Mouse (Mus musculus) 416B (cell line): ENCODE data around the gene Slc35b2.

Experiments used
- DNase-seq: peaks from one replicate; pipeline ENCODE4 v3.0.0; 2011; ENCODE audit warnings: low read depth

Gene Slc35b2

DNA sequence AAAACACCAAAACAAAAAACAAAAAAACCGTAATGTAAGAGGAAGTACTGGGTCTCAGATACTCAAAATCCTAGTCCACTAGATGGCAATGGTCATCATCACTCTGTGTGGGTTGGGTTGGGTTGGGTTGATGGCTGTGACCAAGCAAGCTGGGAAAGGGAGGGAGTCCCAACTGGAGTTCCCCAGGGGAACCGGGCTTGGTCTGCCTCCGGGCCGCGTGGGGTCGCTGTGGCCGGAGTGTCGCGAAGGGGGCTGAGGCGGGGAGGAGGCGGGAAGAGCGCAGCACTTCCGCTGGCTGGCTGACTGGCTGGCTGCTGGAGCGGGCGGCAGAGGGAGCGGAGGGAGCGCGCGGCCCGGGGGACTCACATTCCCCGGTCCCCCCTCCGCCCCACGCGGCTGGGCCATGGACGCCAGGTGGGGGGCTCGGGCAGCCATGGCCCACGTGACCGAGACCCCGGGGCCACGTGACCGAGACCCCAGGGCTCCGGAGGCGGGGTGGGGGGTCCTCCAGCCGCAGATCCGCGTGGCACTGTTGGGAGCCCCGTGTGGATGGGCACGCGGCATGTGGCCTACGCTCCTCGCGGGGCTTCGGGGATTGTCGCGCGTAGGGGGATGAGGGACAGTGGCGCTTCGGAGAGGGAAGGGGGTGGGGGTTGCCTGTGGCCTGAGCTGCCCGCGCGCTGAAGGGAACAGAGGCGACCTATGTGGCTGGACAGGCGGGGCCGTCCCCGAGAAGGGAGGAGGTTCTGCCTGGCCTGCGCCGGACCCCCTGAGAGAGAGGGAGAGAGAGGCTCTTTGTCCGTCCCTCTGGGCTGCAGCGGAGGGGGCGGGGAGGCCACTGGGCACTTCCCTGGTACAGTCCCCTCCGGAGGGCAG, at the start of gene Slc35b2:
Gene Slc35b2 (plus strand): TSS at position 220 of the 876 bp plus-strand sequence.
- DNase-seq, result peak; percentile 93

DNA sequence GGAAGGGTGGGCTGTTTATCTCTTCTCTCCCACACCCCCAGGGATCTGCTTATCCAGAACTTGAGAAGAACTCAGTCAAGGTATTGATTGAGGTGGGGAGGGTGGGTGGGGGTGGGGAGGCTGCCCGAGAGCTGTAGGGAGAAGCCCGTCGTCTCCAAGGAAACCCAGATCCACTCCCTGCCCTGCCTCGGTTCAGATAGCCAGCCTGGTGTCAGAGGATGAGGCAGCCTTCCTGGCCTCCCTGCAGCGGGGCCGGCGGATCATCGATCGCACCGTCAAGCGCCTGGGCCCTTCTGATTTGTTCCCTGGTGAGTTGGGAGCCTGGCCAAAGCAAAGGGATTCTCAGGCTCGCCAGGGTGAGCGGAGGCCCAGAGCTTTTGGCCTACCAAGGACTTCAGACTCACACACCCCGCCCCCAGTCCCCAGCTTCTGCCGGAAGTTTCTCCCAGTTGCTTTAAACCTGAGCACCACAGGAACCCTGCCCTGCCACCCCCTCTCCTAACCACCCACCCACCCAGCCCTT, 48.4 kb upstream of the Slc35b2 start:
- no peak for DNase-seq

DNA sequence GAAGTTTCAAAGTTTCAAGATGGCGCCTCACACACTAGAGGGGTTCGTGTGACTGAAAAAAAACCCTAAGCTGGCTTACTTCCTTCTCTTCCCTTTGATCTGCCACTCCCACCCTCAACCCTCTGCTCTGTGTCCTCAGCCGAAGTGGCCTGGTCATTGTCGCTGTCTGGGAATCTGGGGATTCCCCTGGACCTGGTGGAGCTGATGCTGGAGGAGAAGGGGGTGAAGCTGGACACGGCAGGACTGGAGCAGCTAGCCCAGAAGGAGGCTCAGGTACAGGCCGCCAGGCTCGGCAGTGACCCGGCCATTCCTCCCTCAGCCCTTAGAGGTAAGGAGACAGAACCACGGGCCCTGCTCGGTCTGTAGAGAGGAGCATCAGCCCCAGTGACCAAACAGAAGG, 47.9 kb upstream of the Slc35b2 start:
- DNase-seq, result no peak

DNA sequence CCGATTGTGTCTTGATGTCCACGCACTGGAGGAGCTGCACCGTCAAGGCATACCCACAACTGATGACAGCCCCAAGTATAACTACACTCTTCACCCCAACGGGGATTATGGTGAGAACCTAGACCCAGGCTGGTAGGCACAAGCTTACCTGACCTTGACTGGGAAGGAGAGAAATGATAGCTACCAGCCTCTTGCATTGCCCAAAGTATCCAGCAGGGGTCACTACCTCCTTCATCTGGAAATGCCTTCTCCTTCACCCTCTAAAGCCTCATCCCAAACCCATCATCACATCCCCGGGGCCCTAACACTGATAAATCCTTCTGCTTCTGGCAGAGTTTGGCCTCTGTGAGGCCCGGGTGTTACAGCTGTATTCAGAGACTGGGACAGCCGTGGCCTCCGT, 47.2 kb upstream of the Slc35b2 start:
- peak; percentile 82 for DNase-seq

DNA sequence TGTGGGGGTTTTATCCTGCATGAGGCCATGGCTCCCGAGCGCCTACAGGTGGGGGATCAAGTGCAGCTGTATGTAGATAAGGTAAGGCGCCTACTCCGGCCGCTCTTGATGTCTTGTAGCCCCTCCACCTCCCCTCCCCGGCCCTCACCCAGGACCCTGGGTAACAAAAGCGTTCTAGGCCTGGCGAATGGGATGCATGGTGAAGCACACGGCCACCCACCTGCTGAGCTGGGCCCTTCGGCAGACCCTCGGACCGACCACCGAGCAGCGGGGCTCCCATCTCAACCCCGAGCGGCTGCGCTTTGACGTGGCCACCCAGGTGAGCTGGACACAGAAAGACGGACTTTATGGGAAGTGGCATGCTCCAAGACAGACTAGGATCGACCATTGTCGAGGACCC, 46.5 kb upstream of the Slc35b2 start:
- no peak for DNase-seq

DNA sequence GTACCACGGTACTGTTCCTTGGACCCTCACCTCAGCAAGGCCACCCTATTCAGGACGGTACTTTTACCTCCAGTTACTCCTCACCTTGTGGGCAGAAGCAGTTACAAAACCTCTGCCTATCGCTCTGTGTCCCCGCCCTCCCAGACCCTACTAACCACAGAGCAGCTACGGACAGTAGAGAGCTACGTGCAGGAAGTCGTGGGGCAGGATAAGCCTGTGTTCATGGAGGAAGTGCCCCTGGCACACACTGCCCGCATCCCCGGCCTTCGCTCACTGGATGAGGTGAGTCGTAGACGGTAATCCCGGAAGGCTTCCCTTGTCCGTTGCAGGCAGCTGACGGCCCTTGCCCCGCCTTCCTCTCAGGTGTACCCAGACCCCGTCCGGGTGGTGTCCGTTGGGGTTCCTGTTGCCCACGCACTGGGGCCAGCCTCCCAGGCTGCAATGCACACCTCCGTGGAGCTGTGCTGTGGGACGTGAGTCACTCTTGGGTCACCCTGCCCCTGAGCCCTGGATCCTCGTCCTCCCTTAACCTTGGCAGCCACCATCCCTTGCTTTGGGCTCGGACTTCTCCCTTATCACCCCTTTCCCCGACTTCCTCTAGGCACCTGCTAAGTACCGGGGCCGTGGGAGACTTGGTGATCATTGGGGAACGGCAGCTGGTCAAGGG, 46.0 kb upstream of the Slc35b2 start:
- peak; percentile 87 for DNase-seq

DNA sequence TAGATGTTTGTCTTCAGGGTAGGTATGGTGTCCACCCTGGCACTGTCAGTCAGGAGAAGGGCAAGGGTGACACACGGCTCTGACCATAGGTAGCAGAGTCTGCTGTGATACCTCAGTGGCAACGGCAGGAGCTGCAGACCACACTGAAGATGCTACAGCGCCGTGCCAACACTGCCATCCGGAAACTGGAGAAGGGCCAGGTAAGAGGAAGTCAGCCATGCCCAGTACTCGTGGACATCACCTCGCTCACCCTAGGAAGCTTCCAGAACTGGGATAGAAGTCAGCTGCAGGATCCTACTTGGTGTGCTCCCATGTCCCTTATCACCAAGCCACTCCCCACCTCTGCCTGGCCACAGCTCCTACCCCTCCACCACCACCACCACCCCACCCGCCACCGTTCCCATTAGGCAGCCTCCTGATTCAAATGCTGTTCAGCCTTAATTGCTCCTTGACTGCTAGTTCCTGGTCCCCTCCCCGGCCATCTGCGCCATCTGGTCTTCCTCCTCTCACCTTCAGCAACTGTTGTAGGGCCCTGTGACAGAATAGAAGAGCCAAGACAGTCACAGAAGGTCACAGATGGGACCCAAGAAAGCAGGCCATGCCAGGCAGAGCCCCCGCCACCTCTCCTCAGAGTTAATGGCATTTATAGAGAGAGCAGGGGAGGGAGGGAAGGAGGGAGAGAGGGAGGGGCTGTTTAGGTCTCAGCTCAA, 44.8 kb upstream of the Slc35b2 start:
- no peak for DNase-seq

DNA sequence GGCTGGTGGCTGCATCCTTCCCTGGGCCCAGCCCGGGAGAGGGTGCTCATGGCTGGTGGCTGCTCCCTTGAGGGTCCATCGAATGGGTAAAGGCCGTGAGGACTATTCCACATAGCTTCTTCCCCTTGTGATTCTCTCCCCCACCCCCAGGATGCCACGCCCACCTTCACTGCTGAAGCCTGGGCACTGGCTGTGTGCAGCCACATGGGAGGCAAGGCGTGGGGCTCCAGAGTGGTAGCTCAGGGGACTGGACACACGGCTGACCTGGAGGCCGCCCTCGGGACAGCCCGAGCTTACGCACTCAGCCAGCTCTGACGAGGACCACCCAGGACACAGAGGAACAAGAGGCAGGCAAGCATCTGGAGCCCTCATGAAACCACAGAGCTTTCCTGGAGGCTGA, 43.5 kb upstream of the Slc35b2 start:
- no peak for DNase-seq

DNA sequence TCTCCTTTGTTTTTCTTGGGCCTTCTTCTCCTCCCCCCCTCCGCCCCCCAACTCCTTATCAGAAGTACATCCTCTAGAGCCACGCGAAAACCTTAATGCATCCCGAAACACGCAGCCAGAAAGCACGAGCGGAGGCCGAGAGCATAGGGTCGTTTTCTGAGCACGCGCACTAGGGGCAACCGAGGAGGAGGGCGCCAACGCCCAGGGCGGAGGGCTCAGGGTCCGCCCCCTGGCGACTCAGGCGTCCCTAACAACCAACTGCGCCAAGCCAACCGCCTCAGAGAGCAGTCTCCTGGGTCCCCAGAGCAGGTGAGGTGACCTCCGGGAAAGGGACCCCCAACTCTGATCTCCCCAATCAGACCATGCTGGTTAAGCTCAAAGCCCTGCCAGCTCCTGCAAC, 40.4 kb upstream of the Slc35b2 start, which contains the start of gene Tcte1:
Gene Tcte1 (plus strand): TSS at position 172 of the 400 bp plus-strand sequence.
- no peak for DNase-seq

DNA sequence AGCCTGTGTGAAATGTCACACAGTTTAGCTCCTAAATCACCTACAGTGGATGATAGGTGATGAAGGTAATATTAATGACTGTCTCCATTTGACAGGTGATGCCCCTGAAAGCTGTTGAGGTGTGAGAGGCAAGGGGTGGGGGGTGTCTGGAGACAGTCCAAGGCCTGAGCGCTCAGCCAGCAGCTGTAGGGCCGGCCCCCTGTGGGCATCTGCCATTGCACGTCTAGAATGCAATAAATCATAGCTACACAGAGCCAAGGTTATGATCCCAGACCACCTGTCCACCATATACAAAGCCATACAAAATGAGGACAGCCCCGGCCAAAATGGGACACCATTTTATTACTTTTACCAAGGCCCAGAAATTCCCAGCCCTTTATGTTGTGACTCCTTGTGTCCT, 38.7 kb upstream of the Slc35b2 start:
- DNase-seq, result no peak

DNA sequence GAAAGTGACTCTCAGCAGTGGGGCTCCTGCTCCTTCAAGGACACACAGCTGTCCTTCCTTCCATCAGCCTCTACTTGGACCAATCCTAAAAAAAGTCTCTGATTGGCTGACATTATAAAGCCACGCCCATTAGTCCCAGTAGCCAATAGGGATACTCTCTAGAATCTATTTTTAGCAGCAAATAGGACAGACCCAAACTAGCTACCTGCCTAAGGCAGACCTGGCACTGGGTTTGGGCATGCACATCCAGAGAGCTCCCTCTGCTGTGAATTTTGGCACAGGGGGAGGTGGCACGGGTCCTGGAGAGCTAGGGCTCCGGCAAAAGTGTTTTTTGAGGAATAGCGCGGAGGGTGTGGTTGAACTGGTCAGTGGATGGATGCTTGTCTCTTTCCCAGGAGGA, 37.1 kb upstream of the Slc35b2 start:
- DNase-seq, result no peak

DNA sequence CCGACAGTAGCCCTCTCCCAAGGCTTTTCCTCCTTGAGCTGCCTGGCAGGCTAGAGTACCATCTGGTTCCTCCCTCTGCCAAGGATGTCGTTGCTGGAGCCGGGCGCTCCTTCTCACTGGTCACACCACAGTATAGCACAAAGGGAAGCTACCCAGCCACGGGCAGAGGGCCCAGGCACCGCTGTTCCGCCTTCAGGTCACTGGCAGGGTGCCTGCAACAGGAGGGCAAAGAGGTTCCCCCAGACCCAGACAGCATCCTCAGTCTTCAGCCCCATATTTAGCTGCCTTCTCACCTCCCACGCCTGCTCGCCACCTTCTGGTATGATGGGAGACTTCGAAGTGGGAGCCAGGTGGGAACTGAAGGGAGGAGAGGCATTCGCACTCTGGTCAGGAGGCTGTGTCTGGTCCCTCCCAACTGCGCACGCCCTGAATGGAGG, 33.3 kb upstream of the Slc35b2 start:
- DNase-seq, result no peak

DNA sequence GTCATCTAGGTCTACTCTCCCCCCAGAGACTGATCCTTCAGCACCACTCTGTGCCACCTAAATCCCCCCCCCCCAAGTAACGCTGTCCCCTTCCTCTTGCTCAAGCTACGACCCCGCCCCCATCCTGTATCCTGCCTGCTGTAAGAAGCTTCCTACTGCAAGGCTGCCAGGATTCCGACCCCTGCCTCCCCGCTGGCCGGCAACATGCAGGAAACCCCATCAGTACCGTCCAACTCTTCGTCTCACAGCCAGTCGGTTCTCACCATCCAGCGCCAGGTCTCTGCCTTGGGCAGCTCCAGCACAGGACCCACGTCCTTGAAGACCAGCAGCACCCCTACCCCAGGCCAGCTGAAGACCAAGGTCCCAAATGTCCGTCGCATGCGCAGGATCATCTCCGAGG, 30.8 kb upstream of the Slc35b2 start:
- DNase-seq, result no peak

DNA sequence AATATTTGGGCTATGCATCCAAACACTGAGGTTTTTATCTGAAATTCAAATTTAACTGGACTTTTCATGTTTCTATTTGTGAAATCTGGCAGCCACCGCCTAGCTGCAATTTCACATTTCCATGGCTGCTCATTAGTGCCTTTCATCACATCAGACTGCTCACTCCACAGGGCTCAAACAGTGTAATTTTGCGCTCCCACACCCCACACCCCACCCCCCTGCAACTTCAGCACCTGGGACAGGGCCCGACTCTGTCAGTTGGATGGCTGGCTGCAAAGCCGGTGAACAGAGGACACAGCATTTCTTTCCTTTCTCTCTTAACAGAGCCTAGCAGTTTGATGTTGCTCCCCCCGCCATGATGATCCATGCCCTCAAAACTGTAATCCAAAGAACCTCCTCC, 27.4 kb upstream of the Slc35b2 start:
- peak; percentile 17 for DNase-seq

DNA sequence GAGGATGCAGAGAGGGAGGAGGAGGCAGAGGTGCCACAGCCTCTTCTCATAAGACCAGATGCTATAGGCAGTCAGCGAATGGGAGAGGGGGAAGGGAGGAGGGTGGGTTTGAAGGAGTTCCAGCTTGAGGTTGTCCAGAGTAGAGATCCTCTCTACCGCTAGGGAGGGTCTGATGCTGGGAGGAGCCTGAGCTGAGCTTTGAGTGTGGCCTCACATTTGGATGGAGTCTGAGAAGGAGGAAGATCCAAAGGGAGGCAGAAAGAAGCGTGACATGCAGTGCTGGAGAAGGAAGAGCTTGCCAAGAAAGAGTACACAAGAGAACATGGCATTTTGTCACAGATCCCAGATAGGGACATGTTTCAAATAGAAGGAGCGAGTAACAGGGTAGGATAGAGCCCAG, 25.3 kb upstream of the Slc35b2 start:
- no peak for DNase-seq

DNA sequence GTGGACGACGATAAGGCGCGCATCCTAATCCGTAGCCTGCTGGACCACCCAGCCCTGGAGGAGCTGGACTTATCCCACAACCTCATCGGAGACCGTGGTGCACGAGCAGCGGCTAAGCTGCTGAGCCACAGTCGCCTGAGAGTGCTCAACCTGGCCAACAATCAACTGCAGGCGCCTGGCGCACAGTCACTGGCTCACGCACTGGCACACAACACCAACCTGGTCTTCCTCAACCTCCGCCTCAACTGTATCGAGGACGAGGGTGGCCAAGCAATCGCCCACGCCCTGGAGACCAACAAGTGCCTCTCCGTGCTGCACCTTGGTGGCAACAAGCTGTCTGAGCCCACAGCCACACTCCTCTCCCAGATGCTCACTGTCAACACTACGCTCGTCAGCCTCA, 24.0 kb upstream of the Slc35b2 start:
- DNase-seq, result no peak

DNA sequence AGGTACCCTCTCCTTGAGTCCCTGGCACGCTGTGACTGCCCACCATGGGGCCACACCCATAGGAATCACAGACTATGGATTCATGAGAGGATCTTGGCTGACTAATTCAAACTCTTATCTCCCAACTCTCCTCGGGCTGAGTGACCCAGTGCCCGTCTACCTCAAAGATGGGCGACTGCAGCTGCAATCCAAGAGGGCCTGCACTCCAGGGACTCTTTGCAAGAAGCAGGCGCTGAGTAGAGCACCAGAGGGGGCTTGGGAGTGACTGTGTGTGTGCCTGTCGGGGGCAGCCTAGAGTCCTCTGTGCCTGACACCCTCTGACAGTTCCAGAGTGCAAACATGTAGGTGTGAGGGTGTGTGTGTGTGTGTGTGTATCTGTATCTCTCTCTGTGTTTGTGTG, 21.5 kb upstream of the Slc35b2 start:
- DNase-seq, result no peak

DNA sequence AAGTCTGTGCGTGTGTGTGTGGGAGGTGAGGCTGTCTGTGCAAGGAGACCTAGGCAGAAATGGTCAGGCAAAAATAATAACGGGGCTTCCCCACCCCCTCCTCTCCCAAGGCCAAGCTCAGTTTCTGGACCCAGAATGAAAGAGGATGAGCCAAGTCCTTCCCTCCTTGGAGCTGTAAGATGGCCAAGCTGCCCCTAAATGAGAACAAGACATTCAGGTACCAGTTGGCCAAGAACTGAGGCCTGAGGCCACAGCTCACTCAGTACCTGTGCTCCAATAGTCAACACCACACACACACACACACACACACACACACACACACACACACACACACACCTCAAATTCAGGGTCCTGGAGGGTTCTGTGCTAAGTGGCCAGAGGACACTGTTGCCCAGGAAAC, 21.0 kb upstream of the Slc35b2 start:
- DNase-seq, result no peak

DNA sequence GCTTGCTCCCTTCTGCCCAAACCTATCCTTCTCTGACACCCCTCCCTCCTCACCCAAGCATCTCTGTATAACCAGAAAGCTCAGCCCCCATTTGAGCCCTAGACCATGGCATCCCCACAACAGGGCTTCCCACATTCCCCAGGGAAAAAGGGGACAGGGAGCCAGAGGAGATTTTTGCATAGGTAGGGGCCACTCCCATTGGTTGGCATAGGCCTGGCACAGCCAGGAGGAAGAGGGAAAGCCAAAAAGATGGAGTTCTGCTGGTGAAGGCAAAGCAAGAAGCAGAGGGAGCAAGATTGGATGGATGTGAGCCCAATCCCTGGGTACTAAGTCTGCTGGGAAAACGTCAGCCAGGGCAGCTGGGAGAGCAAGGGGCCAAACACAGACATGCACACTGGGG, 20.6 kb upstream of the Slc35b2 start:
- DNase-seq, result no peak

DNA sequence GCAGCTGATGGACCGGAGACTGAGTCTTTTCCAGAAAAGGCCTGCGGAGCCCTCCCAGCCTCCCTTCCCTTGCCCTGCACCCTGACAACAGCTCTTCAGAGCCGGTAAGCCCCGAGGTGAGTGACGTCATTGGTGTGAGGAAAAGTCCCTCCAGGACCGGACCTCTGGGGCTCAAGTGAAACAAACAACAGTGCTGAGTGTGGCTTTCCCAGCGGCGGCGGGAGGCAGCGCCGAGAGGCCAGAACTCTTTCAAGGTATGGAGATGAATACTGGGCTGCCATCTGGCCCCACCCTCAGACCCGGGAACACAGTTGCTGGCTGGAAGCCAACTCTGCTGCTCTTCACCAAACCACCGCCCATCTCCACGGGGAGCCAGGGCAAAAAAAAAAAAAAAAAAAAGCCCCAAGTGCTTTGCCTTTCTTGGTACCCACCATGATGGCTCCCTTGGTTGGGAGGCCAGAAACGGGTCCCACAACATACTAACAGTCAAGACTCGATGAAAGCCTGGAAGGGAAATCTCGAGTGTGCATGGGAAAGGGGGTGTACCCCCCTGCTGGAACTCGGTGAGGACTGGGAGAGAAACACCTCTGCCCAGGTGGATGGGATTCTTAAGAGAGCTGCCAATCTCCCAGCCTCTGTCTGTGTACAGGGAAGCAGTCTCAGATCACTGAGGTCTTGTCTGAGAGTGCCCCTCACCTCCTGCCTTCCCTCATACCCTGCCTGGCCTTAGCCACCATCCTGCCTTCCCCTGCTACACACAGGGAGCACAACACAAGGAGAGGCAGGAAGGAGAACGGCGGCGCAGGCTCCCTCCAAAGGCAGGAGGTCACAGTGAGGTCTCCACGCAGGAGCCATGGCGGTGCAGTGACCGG, 19.4 kb upstream of the Slc35b2 start:
- DNase-seq, result no peak

DNA sequence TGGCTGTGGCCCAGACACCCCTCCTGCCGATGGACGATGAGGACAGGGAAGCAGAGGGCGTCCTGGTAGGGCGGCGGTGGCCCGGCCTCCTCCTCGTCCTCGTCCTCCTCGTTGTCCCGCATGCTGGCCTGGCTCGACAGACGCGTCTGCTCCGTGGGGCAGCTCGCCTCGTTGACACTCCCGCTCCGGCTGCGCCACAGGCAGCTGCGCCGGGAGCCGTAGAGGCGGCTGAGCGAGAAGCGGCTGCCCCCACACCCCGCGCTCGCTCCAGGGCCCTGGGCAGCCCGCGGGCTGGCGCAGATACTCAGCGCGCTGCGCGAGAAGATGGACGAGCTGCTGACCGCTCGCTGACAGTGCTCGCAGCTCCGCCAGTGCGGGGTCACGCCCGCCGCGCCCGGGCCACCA, 18.8 kb upstream of the Slc35b2 start:
- no peak for DNase-seq
